Mouse (Mus musculus): ENCODE results near the gene Man2b1. TPM values are rescaled to one million over a fixed set of nuclear protein-coding genes. Genes with fewer than 3 reads are reported as not detected.
A peak's percentile ranks its signal among the peaks of the same experiment; 100 is the strongest.
"Not testable (repeated sequence)": the region's sequence is repeated elsewhere in the genome, so short reads cannot be mapped to it uniquely, and the experiment has no call there.

The Man2b1 gene
- total and polyA plus RNA-seq, 3 experiments = 25.4 to 37.3 (median 26.8) TPM

GRCm38 (mm10) chr8:85116984-85117383 is 33.9 kb downstream of the Man2b1 start:
- H3K9ac ChIP-seq (ENCODE audit: low read depth, low read length) = no peak overlapping the region
- WGBS = 92% methylated on average over 7 of the region's 7 CpGs
- H3K79me2 ChIP-seq (replicated peaks; ENCODE audit: control insufficient read depth, insufficient read depth, low read length) = no peaks in the 10 kb centered on the region
- H3K4me1 ChIP-seq (ENCODE audit: control insufficient read depth, insufficient read depth, low read length) = no peaks in the 10 kb centered on the region
- H3K4me3 ChIP-seq = no peak overlapping the region
- no peak for TF ChIP-seq EP300 (IDR thresholded peaks at IDR 0.05; ENCODE audit: insufficient read depth, low read depth, low read length)
- no peak for TF ChIP-seq POLR2A (IDR thresholded peaks at IDR 0.05; ENCODE audit: insufficient read depth, low read depth, low read length)
- no peak for TF ChIP-seq CTCF (IDR thresholded peaks at IDR 0.05)
- no peaks in the 10 kb centered on the region for H3K36me3 ChIP-seq (ENCODE audit: control insufficient read depth, insufficient read depth, low read length)
- no peak overlapping the region for H3K27ac ChIP-seq
- intact Hi-C loops (cut with DNase I) = loop anchor here (5.0 kb wide), 1 partner anchor 35 kb away; the partner anchor contains the start of genes Man2b1, Wdr83 and Wdr83os
- DNase-seq = no peak
- H3K27me3 ChIP-seq (ENCODE audit: control insufficient read depth, insufficient read depth, low read length) = no peaks in the 10 kb centered on the region

DNA sequence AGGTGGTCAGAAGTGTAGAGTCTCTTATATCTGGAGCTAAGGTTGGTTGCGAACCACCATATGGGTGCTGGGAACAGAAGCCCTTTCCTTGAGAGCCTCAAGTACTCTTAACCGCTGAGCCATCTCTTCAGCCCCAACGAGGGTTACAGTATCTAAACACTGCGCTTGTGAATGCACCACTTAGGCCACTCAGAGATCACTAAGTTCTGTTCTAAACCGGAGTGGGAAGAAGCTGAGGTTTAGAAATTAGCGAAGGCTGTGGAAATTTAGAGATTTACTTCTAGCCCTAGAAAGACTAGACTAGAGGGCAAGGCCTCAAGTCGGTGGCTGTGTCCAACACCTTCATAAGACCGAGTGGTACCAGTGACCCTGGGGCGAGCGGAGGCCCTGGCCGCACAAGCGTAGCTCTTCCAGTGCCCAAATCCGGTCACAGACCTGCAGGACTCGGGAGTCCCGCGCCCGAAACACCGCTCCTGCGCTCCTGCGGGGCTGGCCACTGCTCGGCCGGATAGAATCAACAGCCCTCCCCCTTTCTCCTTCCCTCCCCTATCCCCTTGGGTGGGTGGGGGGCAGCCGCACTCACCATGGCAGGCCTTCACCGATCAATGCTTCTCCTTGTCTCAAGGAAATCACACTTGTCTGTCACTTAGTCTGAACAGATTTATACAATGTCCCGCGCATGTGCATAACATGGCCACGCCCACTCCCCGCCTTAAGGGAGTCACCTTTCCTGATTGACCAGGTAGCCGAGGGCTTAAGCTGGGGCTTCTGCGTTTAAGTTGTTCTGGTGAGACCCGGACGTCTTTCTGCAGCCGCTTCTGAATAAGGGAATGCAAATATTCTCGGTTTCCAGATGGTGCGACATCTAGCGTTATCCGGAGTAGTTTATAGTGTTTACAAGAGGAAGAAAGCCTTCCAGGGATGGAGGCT is 36.2 kb downstream of the Man2b1 start:
- Histone ChIP-seq H3K27me3 (ENCODE audit: control insufficient read depth, insufficient read depth, low read length) (no peaks in the 10 kb centered on the region), H3K4me3 (peak overlapping the region; percentile 63), H3K79me2 (replicated peaks; ENCODE audit: control insufficient read depth, insufficient read depth, low read length) (no peaks in the 10 kb centered on the region), H3K4me1 (ENCODE audit: control insufficient read depth, insufficient read depth, low read length) (no peaks in the 10 kb centered on the region), H3K36me3 (ENCODE audit: control insufficient read depth, insufficient read depth, low read length) (no peaks in the 10 kb centered on the region), H3K27ac (peak overlapping the region; percentile 66), H3K9ac (ENCODE audit: low read depth, low read length) (peak overlapping the region; percentile 95)
- intact Hi-C loops (cut with DNase I) = loop anchor here (5.0 kb wide), 1 partner anchor 37 kb away; the partner anchor contains the start of genes Man2b1, Wdr83 and Wdr83os
- peak; percentile 83 to 85 for DNase-seq
- TF ChIP-seq CTCF (IDR thresholded peaks at IDR 0.05) (peak; percentile 56), POLR2A (IDR thresholded peaks at IDR 0.05; ENCODE audit: insufficient read depth, low read depth, low read length) (peak; percentile 65), EP300 (IDR thresholded peaks at IDR 0.05; ENCODE audit: insufficient read depth, low read depth, low read length) (no peak)
- 8% methylated on average over 37 of the region's 37 CpGs for WGBS

DNA sequence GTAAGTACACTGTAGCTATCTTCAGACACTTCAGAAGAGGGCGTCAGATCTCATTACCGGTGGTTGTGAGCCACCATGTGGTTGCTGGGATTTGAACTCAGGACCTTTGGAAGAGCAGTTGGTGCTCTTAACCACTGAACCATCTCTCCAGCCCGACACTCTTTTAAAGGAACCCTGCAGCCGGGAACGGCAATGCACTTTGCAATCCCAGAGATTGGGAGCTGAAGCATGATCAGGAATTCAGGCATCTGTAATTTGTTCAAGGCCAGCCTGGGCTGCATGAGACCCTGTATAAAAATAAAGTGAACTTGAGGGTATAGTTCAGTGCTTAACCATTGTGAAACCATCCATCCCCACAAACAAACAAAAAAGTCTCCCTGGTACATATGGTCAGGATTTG is 37.2 kb downstream of the Man2b1 start:
- H3K79me2 ChIP-seq (replicated peaks; ENCODE audit: control insufficient read depth, insufficient read depth, low read length); H3K9ac ChIP-seq (ENCODE audit: low read depth, low read length); H3K36me3 ChIP-seq (ENCODE audit: control insufficient read depth, insufficient read depth, low read length); H3K4me3 ChIP-seq; H3K27me3 ChIP-seq (ENCODE audit: control insufficient read depth, insufficient read depth, low read length); H3K4me1 ChIP-seq (ENCODE audit: control insufficient read depth, insufficient read depth, low read length); H3K27ac ChIP-seq; DNase-seq; intact Hi-C loops (cut with DNase I): not testable (repeated sequence)
- WGBS = 81% methylated on average over 5 of the region's 5 CpGs

- no peaks in the 10 kb centered on the region for H3K36me3 ChIP-seq (ENCODE audit: control insufficient read depth, insufficient read depth, low read length)
- H3K9ac ChIP-seq (ENCODE audit: low read depth, low read length) = no peak within 1 kb of the TSS
- 77% methylated on average over 3 of the region's 3 CpGs for WGBS
- no peaks in the 10 kb centered on the region for H3K4me1 ChIP-seq (ENCODE audit: control insufficient read depth, insufficient read depth, low read length)
- TF ChIP-seq POLR2A (IDR thresholded peaks at IDR 0.05; ENCODE audit: insufficient read depth, low read depth, low read length) = no peak
- no peak for TF ChIP-seq CTCF (IDR thresholded peaks at IDR 0.05)
- no peak for TF ChIP-seq EP300 (IDR thresholded peaks at IDR 0.05; ENCODE audit: insufficient read depth, low read depth, low read length)
- no peak within 1 kb of the TSS for H3K4me3 ChIP-seq
- intact Hi-C loops (cut with DNase I) = no loop called here
- H3K27ac ChIP-seq = no peak within 1 kb of the TSS
- DNase-seq = no peak
- H3K27me3 ChIP-seq (ENCODE audit: control insufficient read depth, insufficient read depth, low read length) = no peaks in the 10 kb centered on the region
- no peaks in the 10 kb centered on the region for H3K79me2 ChIP-seq (replicated peaks; ENCODE audit: control insufficient read depth, insufficient read depth, low read length)
Observed at GRCm38 (mm10) chr8:85122995-85123394, 39.9 kb downstream of the Man2b1 start, which contains the start of gene Zfp791. Gene Zfp791, minus strand, starts transcription at chr8:85123095.

DNA sequence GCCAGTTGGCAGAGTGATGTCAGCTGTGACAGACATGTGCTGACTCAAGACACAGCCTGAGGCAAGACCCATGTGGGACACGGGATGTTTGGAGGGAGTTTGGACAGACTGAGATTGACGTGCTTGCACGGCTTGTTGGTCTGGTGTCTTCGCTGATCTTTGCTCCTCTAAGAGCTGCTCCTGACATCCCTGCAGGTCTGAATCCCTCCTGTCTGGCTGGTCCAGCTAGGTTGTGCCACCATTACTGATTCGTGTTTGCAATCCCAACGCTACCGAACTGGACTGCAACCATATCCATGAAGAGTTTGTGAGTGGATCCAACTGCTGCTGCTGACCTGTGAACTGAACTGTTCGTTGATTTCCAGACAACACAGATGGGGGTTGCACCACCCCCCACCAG is 40.6 kb downstream of the Man2b1 start:
- H3K79me2 ChIP-seq (replicated peaks; ENCODE audit: control insufficient read depth, insufficient read depth, low read length) = no peaks in the 10 kb centered on the region
- H3K36me3 ChIP-seq (ENCODE audit: control insufficient read depth, insufficient read depth, low read length) = no peaks in the 10 kb centered on the region
- WGBS = 92% methylated on average over 8 of the region's 8 CpGs
- H3K4me3 ChIP-seq = no peak overlapping the region
- no peak for DNase-seq
- intact Hi-C loops (cut with DNase I) = no loop called here
- no peak overlapping the region for H3K9ac ChIP-seq (ENCODE audit: low read depth, low read length)
- TF ChIP-seq POLR2A (IDR thresholded peaks at IDR 0.05; ENCODE audit: insufficient read depth, low read depth, low read length) = no peak
- no peak for TF ChIP-seq CTCF (IDR thresholded peaks at IDR 0.05)
- TF ChIP-seq EP300 (IDR thresholded peaks at IDR 0.05; ENCODE audit: insufficient read depth, low read depth, low read length) = no peak
- no peak overlapping the region for H3K27ac ChIP-seq
- H3K4me1 ChIP-seq (ENCODE audit: control insufficient read depth, insufficient read depth, low read length) = no peaks in the 10 kb centered on the region
- no peaks in the 10 kb centered on the region for H3K27me3 ChIP-seq (ENCODE audit: control insufficient read depth, insufficient read depth, low read length)

- TF ChIP-seq EP300 (IDR thresholded peaks at IDR 0.05; ENCODE audit: insufficient read depth, low read depth, low read length) = no peak
- TF ChIP-seq POLR2A (IDR thresholded peaks at IDR 0.05; ENCODE audit: insufficient read depth, low read depth, low read length) = no peak
- no peak for TF ChIP-seq CTCF (IDR thresholded peaks at IDR 0.05)
- Histone ChIP-seq H3K27ac (no peak overlapping the region), H3K4me3 (no peak overlapping the region), H3K4me1 (ENCODE audit: control insufficient read depth, insufficient read depth, low read length) (no peaks in the 10 kb centered on the region), H3K9ac (ENCODE audit: low read depth, low read length) (no peak overlapping the region), H3K36me3 (ENCODE audit: control insufficient read depth, insufficient read depth, low read length) (no peaks in the 10 kb centered on the region), H3K79me2 (replicated peaks; ENCODE audit: control insufficient read depth, insufficient read depth, low read length) (no peaks in the 10 kb centered on the region), H3K27me3 (ENCODE audit: control insufficient read depth, insufficient read depth, low read length) (no peaks in the 10 kb centered on the region)
- WGBS = 94% methylated on average over 1 of the region's 1 CpGs
- DNase-seq = no peak
- intact Hi-C loops (cut with DNase I) = no loop called here
Observed at GRCm38 (mm10) chr8:85132335-85132734, 49.3 kb downstream of the Man2b1 start.

DNA sequence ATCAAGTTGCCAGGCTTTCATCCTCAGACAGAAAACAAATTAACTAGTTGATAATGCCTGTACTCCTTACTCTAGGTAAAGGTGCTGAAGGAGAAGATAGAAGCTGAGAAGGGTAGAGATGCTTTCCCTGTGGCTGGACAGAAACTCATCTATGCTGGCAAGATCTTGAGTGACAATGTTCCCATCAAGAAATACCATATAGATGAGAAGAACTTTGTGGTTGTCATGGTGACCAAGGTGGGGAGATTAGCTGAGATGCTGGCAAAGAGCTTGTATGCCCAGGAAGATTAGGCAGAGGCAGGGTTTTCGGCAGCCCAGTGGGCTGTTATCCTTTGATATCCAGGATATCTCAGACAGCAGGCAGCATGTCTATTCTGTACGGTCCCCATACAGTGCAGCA is 52.6 kb downstream of the Man2b1 start:
- DNase-seq; intact Hi-C loops (cut with DNase I); H3K4me3 ChIP-seq; H3K36me3 ChIP-seq (ENCODE audit: control insufficient read depth, insufficient read depth, low read length); H3K9ac ChIP-seq (ENCODE audit: low read depth, low read length); H3K27me3 ChIP-seq (ENCODE audit: control insufficient read depth, insufficient read depth, low read length); H3K4me1 ChIP-seq (ENCODE audit: control insufficient read depth, insufficient read depth, low read length); H3K79me2 ChIP-seq (replicated peaks; ENCODE audit: control insufficient read depth, insufficient read depth, low read length); H3K27ac ChIP-seq: not testable (repeated sequence)
- 89% methylated on average over 2 of the region's 2 CpGs for WGBS
